Mouse (Mus musculus): Measurements from ENCODE around the gene Tnni3.

DNA sequence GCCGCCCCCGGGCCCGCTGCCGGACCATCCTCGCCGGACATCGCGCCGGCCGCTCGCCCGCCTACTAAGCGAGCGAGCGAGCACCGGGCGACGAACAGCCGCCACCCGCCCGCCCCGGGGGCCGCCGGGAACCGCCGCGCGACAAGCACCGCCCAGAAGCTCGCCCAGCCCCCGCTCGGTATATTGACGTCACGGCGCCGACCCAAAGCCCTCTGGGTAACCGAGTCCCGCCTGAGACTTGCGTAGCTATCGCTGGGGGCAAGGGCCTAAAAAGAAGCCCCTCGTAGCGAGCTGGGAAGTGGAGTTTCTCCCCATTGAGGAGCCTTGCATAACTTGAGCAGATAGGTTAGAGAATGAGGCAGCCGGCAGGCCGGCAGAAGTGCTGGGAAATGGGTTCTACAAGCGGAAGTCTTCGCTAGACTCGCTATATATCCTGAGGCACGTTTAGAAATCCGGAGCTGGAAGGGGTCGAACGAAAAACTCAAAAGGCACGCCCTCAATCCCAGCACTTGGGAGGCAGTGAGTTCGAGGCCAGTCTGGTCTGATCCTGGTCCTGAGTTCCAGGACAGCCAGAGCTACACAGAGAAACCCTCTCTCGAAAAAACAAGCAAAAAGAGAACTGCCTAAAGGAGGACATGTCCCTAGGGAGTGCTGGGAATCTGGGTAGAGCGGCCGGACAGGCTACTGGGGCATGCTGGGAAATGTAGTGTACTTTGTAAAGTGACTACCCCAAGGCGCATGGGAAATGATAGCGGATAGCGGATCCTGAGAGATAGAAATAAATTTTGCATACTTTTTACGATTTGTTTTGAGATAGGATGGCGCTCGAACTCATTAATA is 22.3 kb downstream of the Tnni3 start, which contains the start of gene Ppp1r12c:
- TF ChIP-seq CTCF (IDR thresholded peaks at IDR 0.05; ENCODE audit: insufficient read depth, low read depth, low read length) (no peak), POLR2A (IDR thresholded peaks at IDR 0.05; ENCODE audit: insufficient read depth, low read depth, low read length) (peak; percentile 88)

Measured in olfactory bulb, adult 2 months (tissue).